Mouse (Mus musculus) spleen, adult 2 months (tissue): Measurements from ENCODE around the gene Gatad2a. TPM values are rescaled to one million over a fixed set of nuclear protein-coding genes. Genes with fewer than 3 reads are reported as not detected.
"Not testable (repeated sequence)": the region's sequence is repeated elsewhere in the genome, so short reads cannot be mapped to it uniquely, and the experiment has no call there.

Experiments
- DNase-seq, 2 experiments: peaks; one replicate each; pipeline versions ENCODE4 v3.0.0 to v3.0.0-alpha.2; 2012 to 2021; ENCODE audit warnings: low spot score in 2 of 2, low read depth in 1 of 2
- H3K27ac ChIP-seq: fragments of 200-500 bp; 2 replicates; pipeline ENCODE4 v1.5.1; 2012; ENCODE audit warnings: low read length, inconsistent platforms; ENCODE audit not compliant: insufficient read depth
- H3K27me3 ChIP-seq: fragments of 200-500 bp; 2 replicates; pipeline ENCODE4 v1.6.1; 2012; ENCODE audit warnings: mild to moderate bottlenecking, moderate library complexity, low read length, inconsistent platforms; ENCODE audit not compliant: control insufficient read depth, insufficient read depth
- H3K36me3 ChIP-seq: fragments of 200-500 bp; 2 replicates; pipeline ENCODE4 v1.6.1; 2012; ENCODE audit warnings: mild to moderate bottlenecking, low read length, inconsistent platforms; ENCODE audit not compliant: control insufficient read depth, insufficient read depth
- H3K4me1 ChIP-seq: fragments of 200-500 bp; 2 replicates; pipeline ENCODE4 v1.6.1; 2011; ENCODE audit warnings: inconsistent platforms; ENCODE audit not compliant: control insufficient read depth, insufficient read depth, insufficient read length
- H3K4me3 ChIP-seq: fragments of 200-500 bp; 2 replicates; pipeline ENCODE4 v1.5.1; 2011; ENCODE audit warnings: mild to moderate bottlenecking, inconsistent platforms; ENCODE audit not compliant: insufficient read depth, insufficient read length; ENCODE audit errors: extremely low read depth
- CTCF ChIP-seq: fragments of 200-500 bp; IDR thresholded peaks from 2 replicates; pipeline ENCODE4 v1.5.1; 2011; ENCODE audit warnings: mild to moderate bottlenecking, inconsistent platforms; ENCODE audit not compliant: insufficient read depth, insufficient read length, insufficient replicate concordance; ENCODE audit errors: extremely low read depth
- POLR2A ChIP-seq: fragments of 200-500 bp; IDR thresholded peaks from 2 replicates; pipeline ENCODE4 v1.6.1; 2011; ENCODE audit warnings: low read depth, low read length, inconsistent platforms
- WGBS: fragments of 180-500 bp; shearing (Covaris S2); methylation state at CpG from one replicate; pipeline ENCODE4 v1.1.7; 2018; 5-methylcytosine and 5-hydroxymethylcytosine counted together
- polyA plus RNA-seq: library from polyadenylated mRNA; depleted of rRNA; stranded (reverse); fragments of >200 nt; gene quantifications from 2 replicates; pipeline ENCODE4 v1.2.3, GENCODE M21; 2012

The Gatad2a gene
- polyA plus RNA-seq, 1 experiment: 45.8 TPM

GRCm38 (mm10) chr8:70003204-70003657, 7.0 kb upstream of the Gatad2a start:
- Histone ChIP-seq H3K36me3 (no peaks in the 10 kb centered on the region), H3K4me3 (no peak overlapping the region), H3K27me3 (no peaks in the 10 kb centered on the region), H3K27ac (peak overlapping the region; percentile 61), H3K4me1 (peaks cover 16% of the 10 kb centered on the region; the same call in 1 of the 2 replicates)
- TF ChIP-seq CTCF (no peak), POLR2A (no peak)
- DNase-seq: peak in 1 of 2 experiments; percentile 53
- 20% methylated on average over 4 of the region's 4 CpGs for WGBS

GRCm38 (mm10) chr8:70001892-70002191, 5.7 kb upstream of the Gatad2a start:
- not testable (repeated sequence) for H3K36me3 ChIP-seq, DNase-seq, H3K27me3 ChIP-seq, H3K4me3 ChIP-seq
- Histone ChIP-seq H3K27ac (peak overlapping the region; percentile 78; the same call in 1 of the 2 replicates), H3K4me1 (peaks cover 16% of the 10 kb centered on the region; the same call in 1 of the 2 replicates)
- 29% methylated on average over 7 of the region's 7 CpGs for WGBS

DNA sequence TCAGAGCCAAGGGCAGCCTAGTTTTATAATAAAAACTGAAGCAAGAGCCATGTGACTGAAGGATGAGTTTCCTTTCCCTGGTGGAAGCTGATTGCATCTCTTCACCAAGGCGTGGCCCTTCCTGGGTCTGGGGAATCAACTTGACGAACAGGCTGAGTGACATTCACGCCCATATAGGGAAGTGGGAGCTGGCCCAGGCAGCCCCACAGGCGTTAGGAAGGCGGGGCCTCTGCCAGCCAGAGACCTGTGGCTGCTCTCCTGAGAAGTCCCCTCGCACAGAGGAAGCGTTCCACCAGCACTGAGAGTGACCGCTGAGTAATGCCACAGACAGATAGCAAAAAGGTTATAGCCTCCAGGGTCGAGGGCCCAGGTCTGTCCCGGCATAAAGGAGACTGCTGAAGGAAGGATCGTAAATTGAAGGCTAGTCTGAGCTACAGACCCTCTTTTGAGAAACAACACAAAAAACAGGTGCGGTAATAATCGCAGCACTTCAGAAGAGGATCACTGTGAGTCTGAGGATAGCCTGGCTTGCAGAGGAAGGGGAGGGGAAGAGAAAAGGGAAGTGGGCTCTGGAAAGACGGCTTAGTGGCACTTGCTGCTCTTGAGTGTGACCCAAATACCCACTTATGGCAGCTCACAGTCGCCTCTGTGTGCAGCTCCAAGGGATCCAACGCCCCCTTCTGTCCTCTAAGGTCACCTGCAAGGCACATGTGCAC, 5.2 kb upstream of the Gatad2a start:
- Histone ChIP-seq H3K36me3 (no peaks in the 10 kb centered on the region), H3K27me3 (no peaks in the 10 kb centered on the region), H3K27ac (peak overlapping the region; percentile 78), H3K4me1 (peaks cover 16% of the 10 kb centered on the region; the same call in 1 of the 2 replicates), H3K4me3 (peak overlapping the region; percentile 43)
- DNase-seq: peak; percentile 53 to 60
- TF ChIP-seq CTCF (peak; percentile 60; the same call in 1 of the 2 replicates), POLR2A (no peak)
- WGBS: under 1% methylated on average over 16 of the region's 16 CpGs

DNA sequence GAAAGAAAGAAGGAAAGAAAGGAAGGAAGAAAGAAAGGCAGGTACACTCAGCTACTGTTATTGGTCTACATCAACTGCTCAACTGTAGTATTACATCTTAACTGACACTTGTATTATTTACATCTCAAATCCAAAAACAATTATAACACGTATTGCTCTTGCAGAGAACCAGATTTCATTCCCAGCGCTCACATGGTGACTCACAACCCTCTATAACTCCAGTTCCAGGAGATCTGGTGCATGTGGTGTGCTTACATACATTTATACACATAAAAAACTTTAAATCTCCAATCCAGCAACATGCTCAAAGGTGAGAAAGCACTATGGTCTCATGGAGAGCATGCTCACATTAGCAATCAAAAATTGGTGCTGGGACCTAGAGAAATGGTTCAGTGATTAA, 4.0 kb upstream of the Gatad2a start:
- Histone ChIP-seq H3K36me3 (no peaks in the 10 kb centered on the region), H3K27ac (no peak overlapping the region), H3K27me3 (no peaks in the 10 kb centered on the region), H3K4me3 (no peak overlapping the region), H3K4me1 (peaks cover 17% of the 10 kb centered on the region; the same call in 1 of the 2 replicates)
- 89% methylated on average over 2 of the region's 2 CpGs for WGBS
- TF ChIP-seq POLR2A (no peak), CTCF (no peak)
- DNase-seq: no peak

GRCm38 (mm10) chr8:69999236-69999635, 3.1 kb upstream of the Gatad2a start:
- 95% methylated on average over 4 of the region's 4 CpGs for WGBS
- TF ChIP-seq POLR2A (no peak), CTCF (no peak)
- Histone ChIP-seq H3K27ac (no peak overlapping the region), H3K4me3 (no peak overlapping the region), H3K4me1 (peaks cover 22% of the 10 kb centered on the region; the same call in 1 of the 2 replicates), H3K36me3 (no peaks in the 10 kb centered on the region), H3K27me3 (no peaks in the 10 kb centered on the region)
- no peak for DNase-seq

GRCm38 (mm10) chr8:69998706-69999105, 2.5 kb upstream of the Gatad2a start:
- H3K36me3 ChIP-seq: no peaks in the 10 kb centered on the region
- no peak for TF ChIP-seq CTCF
- TF ChIP-seq POLR2A: no peak
- DNase-seq: no peak
- H3K4me3 ChIP-seq: no peak overlapping the region
- no peaks in the 10 kb centered on the region for H3K27me3 ChIP-seq
- peaks cover 23% of the 10 kb centered on the region; the same call in 1 of the 2 replicates for H3K4me1 ChIP-seq
- H3K27ac ChIP-seq: no peak overlapping the region
- whole genome bisulfite sequencing: 81% methylated on average over 3 of the region's 3 CpGs

GRCm38 (mm10) chr8:69996589-69997285, 553 bp upstream of the Gatad2a start:
- H3K27me3 ChIP-seq: no peaks in the 10 kb centered on the region
- H3K4me3 ChIP-seq: peak overlapping the region; percentile 66
- no peak for DNase-seq
- no peaks in the 10 kb centered on the region for H3K36me3 ChIP-seq
- 3% methylated on average over 35 of the region's 35 CpGs for WGBS
- H3K27ac ChIP-seq: peak overlapping the region; percentile 84
- peaks cover 11% of the 10 kb centered on the region; the same call in 1 of the 2 replicates for H3K4me1 ChIP-seq
- TF ChIP-seq POLR2A: peak; percentile 55
- no peak for TF ChIP-seq CTCF
